Mouse (Mus musculus) cerebellum, adult 2 months (tissue): ENCODE data around the gene Aip. TPM values are rescaled to one million over a fixed set of nuclear protein-coding genes. Genes with fewer than 3 reads are reported as not detected.
A peak's percentile ranks its signal among the peaks of the same experiment; 100 is the strongest.

Source experiments
- DNase-seq, 2 experiments: peaks; one replicate each; pipeline ENCODE4 v3.0.0; 2021
- H3K27ac ChIP-seq: fragments of 200-500 bp; 2 replicates; pipeline ENCODE4 v1.5.1; 2012; ENCODE audit warnings: low read length, control low read depth, inconsistent platforms; ENCODE audit not compliant: insufficient read depth
- H3K27me3 ChIP-seq: fragments of 200-500 bp; 2 replicates; pipeline ENCODE4 v1.6.1; 2012; ENCODE audit warnings: inconsistent platforms, mild to moderate bottlenecking, low read length, moderate library complexity; ENCODE audit not compliant: control insufficient read depth, insufficient read depth
- H3K4me1 ChIP-seq: fragments of 200-500 bp; 2 replicates; pipeline ENCODE4 v1.6.1; 2011; ENCODE audit warnings: low read length; ENCODE audit not compliant: control insufficient read depth, insufficient read depth
- H3K4me3 ChIP-seq: fragments of 200-500 bp; replicated peaks from 2 replicates; pipeline ENCODE3; 2011; ENCODE audit warnings: mild to moderate bottlenecking, low read depth, low read length, control low read depth; ENCODE audit not compliant: insufficient read depth
- CTCF ChIP-seq: fragments of 200-500 bp; IDR thresholded peaks from 2 replicates; pipeline ENCODE4 v1.5.1; 2011; ENCODE audit warnings: low read depth, mild to moderate bottlenecking, control low read depth, low read length, moderate library complexity, borderline replicate concordance; ENCODE audit not compliant: insufficient read depth
- POLR2A ChIP-seq: fragments of 200-500 bp; IDR thresholded peaks from 2 replicates; pipeline ENCODE4 v1.6.1; 2011; ENCODE audit warnings: low read length, control low read depth, borderline replicate concordance; ENCODE audit not compliant: insufficient read depth
- WGBS: fragments of 180-500 bp; shearing (Covaris S2); methylation state at CpG from one replicate; pipeline ENCODE4 v1.1.7; 2018; 5-methylcytosine and 5-hydroxymethylcytosine counted together
- polyA plus RNA-seq: library from polyadenylated mRNA; depleted of rRNA; stranded (reverse); fragments of >200 nt; gene quantifications from 2 replicates; pipeline ENCODE4 v1.2.3, GENCODE M21; 2012

Aip gene
- polyA plus RNA-seq, 1 experiment = 207 TPM

GRCm38 (mm10) chr19:4093772-4094171 lies 31.9 kb downstream of the Aip start:
- Histone ChIP-seq H3K4me3 (no peak overlapping the region), H3K4me1 (peaks cover 3% of the 10 kb centered on the region; the same call in 1 of the 2 replicates), H3K27ac (no peak overlapping the region), H3K27me3 (no peaks in the 10 kb centered on the region)
- DNase-seq = no peak
- WGBS = 82% methylated on average over 7 of the region's 7 CpGs
- no peak for TF ChIP-seq POLR2A
- TF ChIP-seq CTCF = no peak

GRCm38 (mm10) chr19:4092750-4093149 lies 32.9 kb downstream of the Aip start:
- Histone ChIP-seq H3K4me3 (no peak overlapping the region), H3K27ac (no peak overlapping the region), H3K4me1 (no peaks in the 10 kb centered on the region), H3K27me3 (no peaks in the 10 kb centered on the region)
- 89% methylated on average over 3 of the region's 3 CpGs for WGBS
- TF ChIP-seq POLR2A (no peak), CTCF (no peak)
- no peak for DNase-seq

GRCm38 (mm10) chr19:4091383-4091782 lies 34.3 kb downstream of the Aip start:
- H3K27ac ChIP-seq = no peak overlapping the region
- H3K27me3 ChIP-seq = no peaks in the 10 kb centered on the region
- no peak for DNase-seq
- WGBS = 71% methylated on average over 2 of the region's 2 CpGs
- TF ChIP-seq CTCF = no peak
- no peak for TF ChIP-seq POLR2A
- no peak overlapping the region for H3K4me3 ChIP-seq
- no peaks in the 10 kb centered on the region for H3K4me1 ChIP-seq

GRCm38 (mm10) chr19:4090446-4090845 lies 35.2 kb downstream of the Aip start:
- WGBS = 83% methylated on average over 3 of the region's 3 CpGs
- no peaks in the 10 kb centered on the region for H3K4me1 ChIP-seq
- TF ChIP-seq POLR2A = no peak
- no peak for DNase-seq
- H3K27me3 ChIP-seq = no peaks in the 10 kb centered on the region
- H3K27ac ChIP-seq = no peak overlapping the region
- no peak overlapping the region for H3K4me3 ChIP-seq

GRCm38 (mm10) chr19:4089128-4089527 lies 36.5 kb downstream of the Aip start:
- H3K4me3 ChIP-seq = no peak overlapping the region
- 36% methylated on average over 6 of the region's 6 CpGs for WGBS
- no peaks in the 10 kb centered on the region for H3K27me3 ChIP-seq
- TF ChIP-seq CTCF (no peak), POLR2A (no peak)
- H3K27ac ChIP-seq = no peak overlapping the region
- peaks cover 9% of the 10 kb centered on the region for H3K4me1 ChIP-seq
- no peak for DNase-seq

- no peak for DNase-seq
- no peak overlapping the region for H3K27ac ChIP-seq
- H3K4me1 ChIP-seq = peaks cover 19% of the 10 kb centered on the region
- no peak overlapping the region for H3K4me3 ChIP-seq
- 70% methylated on average over 5 of the region's 5 CpGs for WGBS
- no peaks in the 10 kb centered on the region for H3K27me3 ChIP-seq
- no peak for TF ChIP-seq POLR2A
- no peak for TF ChIP-seq CTCF
These were observed 37.5 kb downstream of the Aip start for GRCm38 (mm10) chr19:4088146-4088545.

GRCm38 (mm10) chr19:4087090-4087489 lies 38.6 kb downstream of the Aip start:
- Histone ChIP-seq H3K27me3 (no peaks in the 10 kb centered on the region), H3K4me1 (peaks cover 30% of the 10 kb centered on the region), H3K27ac (no peak overlapping the region), H3K4me3 (no peak overlapping the region)
- TF ChIP-seq POLR2A (no peak), CTCF (no peak)
- no peak for DNase-seq
- 68% methylated on average over 5 of the region's 5 CpGs for WGBS

- WGBS = 94% methylated on average over 15 of the region's 15 CpGs
These were observed 39.5 kb downstream of the Aip start for GRCm38 (mm10) chr19:4086156-4086555.

GRCm38 (mm10) chr19:4084984-4085383 lies 40.7 kb downstream of the Aip start:
- peak; percentile 56; the same call in 1 of the 2 replicates for TF ChIP-seq CTCF
- no peak for TF ChIP-seq POLR2A
- DNase-seq = peak in 1 of 2 experiments; percentile 11
- Histone ChIP-seq H3K4me1 (peaks cover 42% of the 10 kb centered on the region), H3K4me3 (no peak overlapping the region), H3K27me3 (no peaks in the 10 kb centered on the region), H3K27ac (peak overlapping the region; percentile 94; the same call in 1 of the 2 replicates)
- WGBS = 88% methylated on average over 1 of the region's 1 CpGs

More at GRCm38 (mm10) chr19:4086156-4086555, 39.5 kb downstream of the Aip start:
- H3K4me1 ChIP-seq = peaks cover 36% of the 10 kb centered on the region
- no peak for TF ChIP-seq POLR2A
- TF ChIP-seq CTCF = no peak
- no peaks in the 10 kb centered on the region for H3K27me3 ChIP-seq
- no peak for DNase-seq
- H3K4me3 ChIP-seq = no peak overlapping the region
- H3K27ac ChIP-seq = no peak overlapping the region
